Mouse (Mus musculus) hindbrain, embryonic 12.5 days (tissue): ENCODE results near the gene Faap24. TPM values are rescaled to one million over a fixed set of nuclear protein-coding genes. Genes with fewer than 3 reads are reported as not detected.

Source experiments
- ATAC-seq: fragments of 200-750 bp; cut with Nextera tagmentation; 2 replicates; pipeline ENCODE4 v1.8.0; 2017; ENCODE audit warnings: moderate TSS enrichment; ENCODE audit not compliant: low FRiP score
- H3K27ac ChIP-seq: fragments of 300-500 bp; sonication (generic); 2 replicates; pipeline ENCODE4 v1.5.1; 2016; ENCODE audit warnings: mild to moderate bottlenecking
- H3K27me3 ChIP-seq: fragments of 300-500 bp; sonication (generic); 2 replicates; pipeline ENCODE4 v1.6.1; 2016; ENCODE audit warnings: mild to moderate bottlenecking
- H3K36me3 ChIP-seq: fragments of 300-500 bp; sonication (generic); 2 replicates; pipeline ENCODE4 v1.6.1; 2016; ENCODE audit warnings: mild to moderate bottlenecking
- H3K4me1 ChIP-seq: fragments of 300-500 bp; sonication (generic); 2 replicates; pipeline ENCODE4 v1.6.1; 2016
- H3K4me2 ChIP-seq: fragments of 300-500 bp; sonication (generic); replicated peaks from 2 replicates; pipeline ENCODE4 v1.6.1; 2016; ENCODE audit warnings: mild to moderate bottlenecking
- H3K4me3 ChIP-seq: fragments of 300-500 bp; sonication (generic); 2 replicates; pipeline ENCODE4 v1.5.1; 2016; ENCODE audit warnings: mild to moderate bottlenecking
- H3K9ac ChIP-seq: fragments of 300-500 bp; sonication (generic); 2 replicates; pipeline ENCODE4 v1.6.1; 2016; ENCODE audit warnings: mild to moderate bottlenecking, moderate library complexity
- H3K9me3 ChIP-seq: fragments of 300-500 bp; sonication (generic); replicated peaks from 2 replicates; pipeline ENCODE4 v1.6.1; 2016; ENCODE audit warnings: mild to moderate bottlenecking
- WGBS: fragments of 180-500 bp; shearing (Covaris S2); methylation state at CpG from one replicate; pipeline ENCODE4 v1.1.7; 2016; 5-methylcytosine and 5-hydroxymethylcytosine counted together
- polyA plus RNA-seq: library from polyadenylated mRNA; unstranded; fragments of >200 nt; fragmentation: Nextera tagmentation; extraction: Ambion mirVana; gene quantifications from 2 replicates; pipeline ENCODE4 v1.2.1, GENCODE M21; 2016

Gene Faap24
- 21.1 and 24.4 TPM in 2 replicates for polyA plus RNA-seq

- H3K4me3 ChIP-seq: peak within 1 kb of the TSS; percentile 61
- peak within 1 kb of the TSS; percentile 81 for H3K4me2 ChIP-seq
- peaks cover 21% of the 10 kb centered on the region for H3K4me1 ChIP-seq
- H3K27me3 ChIP-seq: no peaks in the 10 kb centered on the region
- WGBS: under 1% methylated on average over 28 of the region's 28 CpGs
- peak; percentile 98 for ATAC-seq
- H3K9ac ChIP-seq: peak within 1 kb of the TSS; percentile 71
- no peak within 1 kb of the TSS for H3K27ac ChIP-seq
- no peaks in the 10 kb centered on the region for H3K9me3 ChIP-seq
- peaks cover 43% of the 10 kb centered on the region for H3K36me3 ChIP-seq
Observed at GRCm38 (mm10) chr7:35396542-35397168, at the start of gene Faap24, which contains the start of gene Cep89. Faap24 (minus strand) TSS chr7:35396836. Cep89 (plus strand) TSS chr7:35397035.

GRCm38 (mm10) chr7:35435266-35435665 is 38.6 kb upstream of the Faap24 start:
- peaks cover 72% of the 10 kb centered on the region for H3K36me3 ChIP-seq
- no peaks in the 10 kb centered on the region for H3K27me3 ChIP-seq
- H3K9me3 ChIP-seq: no peaks in the 10 kb centered on the region
- no peak for ATAC-seq
- WGBS: 76% methylated on average over 9 of the region's 9 CpGs
- H3K4me1 ChIP-seq: no peaks in the 10 kb centered on the region
- H3K9ac ChIP-seq: no peak overlapping the region
- no peak overlapping the region for H3K4me2 ChIP-seq
- H3K4me3 ChIP-seq: no peak overlapping the region
- H3K27ac ChIP-seq: no peak overlapping the region

- H3K4me1 ChIP-seq: no peaks in the 10 kb centered on the region
- no peak overlapping the region for H3K4me3 ChIP-seq
- H3K27ac ChIP-seq: no peak overlapping the region
- no peaks in the 10 kb centered on the region for H3K27me3 ChIP-seq
- peaks cover 76% of the 10 kb centered on the region for H3K36me3 ChIP-seq
- no peak overlapping the region for H3K9ac ChIP-seq
- WGBS: 96% methylated on average over 10 of the region's 10 CpGs
- H3K9me3 ChIP-seq: no peaks in the 10 kb centered on the region
- no peak overlapping the region for H3K4me2 ChIP-seq
- no peak for ATAC-seq
Observed at GRCm38 (mm10) chr7:35428146-35428545, 31.5 kb upstream of the Faap24 start.

GRCm38 (mm10) chr7:35423071-35423470 is 26.4 kb upstream of the Faap24 start:
- WGBS: 91% methylated on average over 10 of the region's 10 CpGs
- Histone ChIP-seq H3K4me1 (no peaks in the 10 kb centered on the region), H3K36me3 (peaks cover 79% of the 10 kb centered on the region), H3K4me2 (no peak overlapping the region), H3K9ac (no peak overlapping the region), H3K9me3 (no peaks in the 10 kb centered on the region), H3K4me3 (no peak overlapping the region), H3K27me3 (no peaks in the 10 kb centered on the region), H3K27ac (no peak overlapping the region)
- ATAC-seq: no peak

GRCm38 (mm10) chr7:35416654-35416948 is 20.0 kb upstream of the Faap24 start:
- no peak for ATAC-seq
- WGBS: 90% methylated on average over 5 of the region's 5 CpGs
- no peaks in the 10 kb centered on the region for H3K4me1 ChIP-seq
- no peak overlapping the region for H3K4me2 ChIP-seq
- H3K4me3 ChIP-seq: no peak overlapping the region
- no peak overlapping the region for H3K9ac ChIP-seq
- no peaks in the 10 kb centered on the region for H3K27me3 ChIP-seq
- no peak overlapping the region for H3K27ac ChIP-seq
- peaks cover 79% of the 10 kb centered on the region for H3K36me3 ChIP-seq
- no peaks in the 10 kb centered on the region for H3K9me3 ChIP-seq

GRCm38 (mm10) chr7:35415801-35416653 is 19.4 kb upstream of the Faap24 start:
- peaks cover 76% of the 10 kb centered on the region for H3K36me3 ChIP-seq
- no peaks in the 10 kb centered on the region for H3K4me1 ChIP-seq
- H3K27ac ChIP-seq: no peak overlapping the region
- no peak overlapping the region for H3K4me2 ChIP-seq
- no peaks in the 10 kb centered on the region for H3K27me3 ChIP-seq
- no peak overlapping the region for H3K4me3 ChIP-seq
- WGBS: 82% methylated on average over 9 of the region's 9 CpGs
- H3K9ac ChIP-seq: no peak overlapping the region
- no peaks in the 10 kb centered on the region for H3K9me3 ChIP-seq
- no peak for ATAC-seq

GRCm38 (mm10) chr7:35415226-35415625 is 18.6 kb upstream of the Faap24 start:
- H3K9me3 ChIP-seq: no peaks in the 10 kb centered on the region
- no peaks in the 10 kb centered on the region for H3K4me1 ChIP-seq
- H3K4me3 ChIP-seq: no peak overlapping the region
- H3K4me2 ChIP-seq: no peak overlapping the region
- H3K27ac ChIP-seq: no peak overlapping the region
- H3K9ac ChIP-seq: no peak overlapping the region
- H3K36me3 ChIP-seq: peaks cover 76% of the 10 kb centered on the region
- ATAC-seq: no peak
- no peaks in the 10 kb centered on the region for H3K27me3 ChIP-seq
- 73% methylated on average over 5 of the region's 5 CpGs for WGBS

- WGBS: 92% methylated on average over 3 of the region's 4 CpGs
Observed at GRCm38 (mm10) chr7:35401169-35401568, 4.5 kb upstream of the Faap24 start.

GRCm38 (mm10) chr7:35395734-35396456 is 741 bp downstream of the Faap24 start:
- WGBS: 16% methylated on average over 17 of the region's 17 CpGs
- peaks cover 21% of the 10 kb centered on the region for H3K4me1 ChIP-seq
- H3K27me3 ChIP-seq: no peaks in the 10 kb centered on the region
- ATAC-seq: peak; percentile 5
- peak overlapping the region; percentile 81 for H3K4me2 ChIP-seq
- no peak overlapping the region for H3K27ac ChIP-seq
- peaks cover 36% of the 10 kb centered on the region for H3K36me3 ChIP-seq
- peak overlapping the region; percentile 61 for H3K4me3 ChIP-seq
- no peaks in the 10 kb centered on the region for H3K9me3 ChIP-seq
- peak overlapping the region; percentile 54 for H3K9ac ChIP-seq

More at GRCm38 (mm10) chr7:35401169-35401568, 4.5 kb upstream of the Faap24 start:
- Histone ChIP-seq H3K4me3 (no peak overlapping the region), H3K9ac (no peak overlapping the region), H3K4me1 (peaks cover 12% of the 10 kb centered on the region), H3K27ac (no peak overlapping the region), H3K27me3 (no peaks in the 10 kb centered on the region), H3K9me3 (no peaks in the 10 kb centered on the region), H3K36me3 (peaks cover 65% of the 10 kb centered on the region), H3K4me2 (no peak overlapping the region)
- no peak for ATAC-seq

GRCm38 (mm10) chr7:35392935-35393334 is 3.7 kb downstream of the Faap24 start:
- H3K27ac ChIP-seq: no peak overlapping the region
- peaks cover 17% of the 10 kb centered on the region; the same call in 1 of the 2 replicates for H3K36me3 ChIP-seq
- no peak overlapping the region for H3K9ac ChIP-seq
- H3K4me1 ChIP-seq: peaks cover 17% of the 10 kb centered on the region
- H3K27me3 ChIP-seq: no peaks in the 10 kb centered on the region
- no peak overlapping the region for H3K4me2 ChIP-seq
- no peak for ATAC-seq
- H3K9me3 ChIP-seq: no peaks in the 10 kb centered on the region
- 65% methylated on average over 5 of the region's 5 CpGs for WGBS
- H3K4me3 ChIP-seq: no peak overlapping the region

- no peaks in the 10 kb centered on the region for H3K4me1 ChIP-seq
- peaks cover 8% of the 10 kb centered on the region; the same call in 1 of the 2 replicates for H3K36me3 ChIP-seq
- H3K27me3 ChIP-seq: no peaks in the 10 kb centered on the region
- no peak overlapping the region for H3K4me3 ChIP-seq
- no peak overlapping the region for H3K27ac ChIP-seq
- H3K9me3 ChIP-seq: no peaks in the 10 kb centered on the region
- 57% methylated on average over 6 of the region's 6 CpGs for WGBS
- no peak for ATAC-seq
- H3K4me2 ChIP-seq: no peak overlapping the region
- no peak overlapping the region for H3K9ac ChIP-seq
Observed at GRCm38 (mm10) chr7:35388694-35389093, 7.9 kb downstream of the Faap24 start.

GRCm38 (mm10) chr7:35386525-35386952 is 10.1 kb downstream of the Faap24 start:
- Histone ChIP-seq H3K9me3 (no peaks in the 10 kb centered on the region), H3K4me3 (no peak overlapping the region), H3K4me2 (no peak overlapping the region), H3K36me3 (no peaks in the 10 kb centered on the region), H3K4me1 (no peaks in the 10 kb centered on the region), H3K9ac (no peak overlapping the region), H3K27ac (no peak overlapping the region), H3K27me3 (no peaks in the 10 kb centered on the region)
- ATAC-seq: no peak
- 63% methylated on average over 6 of the region's 6 CpGs for WGBS
